Mouse (Mus musculus): ENCODE results near the gene Amotl1.
"Not testable (repeated sequence)": the region's sequence is repeated elsewhere in the genome, so short reads cannot be mapped to it uniquely, and the experiment has no call there.

Gene Amotl1

DNA sequence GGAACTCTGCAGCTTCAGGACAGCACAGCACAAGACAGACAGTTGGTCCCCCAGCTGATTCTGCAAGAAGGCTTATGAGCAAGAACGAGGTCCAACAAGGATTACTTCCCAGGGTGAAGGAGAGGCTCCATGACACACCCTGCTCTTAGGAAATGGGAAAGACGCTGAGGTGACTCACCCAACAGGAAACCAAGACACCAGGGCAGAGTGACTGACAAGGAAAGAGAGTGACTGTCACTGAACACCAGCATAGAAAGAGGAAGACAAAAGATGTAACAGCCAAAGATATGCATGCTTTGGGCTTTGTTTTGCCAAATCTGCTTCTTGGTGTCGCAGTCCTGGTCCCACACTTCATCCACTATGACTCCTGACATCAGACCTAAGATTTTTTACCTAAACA lies 40.5 kb downstream of the Amotl1 start:
- no peak for DNase-seq (ENCODE audit: low read depth, low spot score)

DNA sequence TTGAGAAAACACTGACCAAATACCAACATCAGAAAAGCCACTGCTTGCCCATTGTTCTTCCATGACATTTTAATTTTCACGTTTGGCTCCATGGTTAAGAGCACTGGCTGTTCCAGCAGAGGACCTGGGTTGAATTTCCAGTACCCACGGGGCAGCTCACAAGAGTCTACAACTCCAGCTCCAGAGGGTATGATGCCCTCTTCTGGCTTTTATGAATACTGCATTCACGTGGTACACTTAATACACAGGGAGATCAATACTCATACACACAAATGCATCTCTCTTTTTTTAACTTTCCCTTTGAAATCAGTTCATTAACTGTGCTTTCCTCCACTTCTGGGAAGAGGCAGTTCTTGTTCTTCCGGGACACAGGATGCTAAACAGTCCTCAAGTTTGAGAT lies 41.4 kb downstream of the Amotl1 start:
- peak; percentile 21 for DNase-seq (ENCODE audit: low read depth, low spot score)

DNA sequence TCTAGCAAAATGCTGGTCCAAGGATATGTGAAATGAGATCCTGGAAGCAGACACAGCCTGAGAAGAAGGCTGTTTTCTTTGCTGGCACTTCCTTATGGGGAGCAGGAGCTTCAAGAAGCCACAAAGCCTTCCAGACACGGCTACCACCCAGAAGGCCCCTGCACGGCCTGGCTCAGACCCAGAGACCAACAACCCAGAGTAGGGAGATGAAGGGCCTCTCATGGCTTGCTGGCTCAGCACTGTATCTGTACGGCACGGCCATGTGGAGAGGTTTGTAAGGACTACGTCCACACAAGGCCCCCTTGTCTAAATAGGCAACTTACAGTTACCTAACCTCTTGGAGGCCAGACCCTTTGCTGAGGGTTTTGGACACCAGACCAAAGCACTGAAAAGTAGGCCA lies 45.1 kb downstream of the Amotl1 start:
- no peak for DNase-seq (ENCODE audit: low read depth, low spot score)

DNA sequence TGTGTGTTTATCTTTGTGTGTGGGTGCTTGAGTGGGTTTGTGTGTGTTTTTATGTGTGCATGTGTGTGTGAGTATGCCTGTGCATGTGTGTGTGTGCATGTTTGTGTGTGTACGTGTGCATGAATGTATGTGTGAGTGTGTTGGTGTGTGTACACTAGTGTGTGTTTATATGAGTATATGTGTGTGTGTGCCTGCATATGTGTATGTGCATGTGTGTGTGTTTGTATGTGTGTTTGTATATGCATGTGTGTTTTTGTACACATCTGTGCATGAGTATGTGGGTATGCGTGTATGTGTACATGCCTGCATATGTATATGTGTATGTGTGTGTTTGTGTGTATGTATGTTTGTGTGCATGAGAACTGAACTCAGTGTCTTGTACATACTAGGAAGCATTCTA lies 46.7 kb downstream of the Amotl1 start:
- no peak for DNase-seq (ENCODE audit: low read depth, low spot score)

DNA sequence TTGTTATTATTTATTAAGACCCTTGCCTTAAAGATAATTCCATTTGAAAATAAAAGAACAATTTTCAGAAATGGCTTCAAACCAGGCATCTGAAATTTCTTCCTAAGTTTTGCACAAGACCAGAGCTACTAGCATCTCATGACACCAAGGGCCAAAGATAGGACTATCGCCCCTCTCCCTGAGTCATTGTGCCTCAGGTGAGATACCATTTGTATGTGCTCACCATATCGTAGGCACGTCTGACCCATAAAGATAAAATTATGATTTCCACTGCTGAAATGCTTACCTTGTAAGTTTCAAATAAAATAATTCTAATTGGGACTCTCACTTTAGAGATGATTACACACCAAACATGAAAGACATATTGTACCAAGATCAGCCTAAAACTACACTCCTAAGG lies 47.4 kb downstream of the Amotl1 start:
- DNase-seq (ENCODE audit: low read depth, low spot score) = no peak

DNA sequence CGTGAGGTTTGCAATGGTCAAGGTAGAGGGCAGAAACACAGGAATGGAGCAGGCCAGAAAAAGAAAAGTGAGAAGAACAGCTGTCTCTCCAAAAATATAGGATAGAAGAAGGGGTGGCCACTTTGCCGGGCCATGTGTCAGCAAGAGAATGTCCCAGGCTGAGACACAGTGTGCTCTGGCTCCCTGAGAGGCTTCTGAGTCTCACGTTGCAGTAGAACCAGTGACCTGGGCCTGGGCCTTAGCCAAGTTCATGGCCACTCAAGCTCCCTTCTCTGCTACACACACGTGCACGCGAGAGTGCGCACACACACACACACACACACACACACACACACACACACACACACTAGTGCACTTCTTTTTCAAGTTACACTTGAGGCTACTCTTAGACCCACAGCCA lies 48.0 kb downstream of the Amotl1 start:
- DNase-seq (ENCODE audit: low read depth, low spot score) = no peak

DNA sequence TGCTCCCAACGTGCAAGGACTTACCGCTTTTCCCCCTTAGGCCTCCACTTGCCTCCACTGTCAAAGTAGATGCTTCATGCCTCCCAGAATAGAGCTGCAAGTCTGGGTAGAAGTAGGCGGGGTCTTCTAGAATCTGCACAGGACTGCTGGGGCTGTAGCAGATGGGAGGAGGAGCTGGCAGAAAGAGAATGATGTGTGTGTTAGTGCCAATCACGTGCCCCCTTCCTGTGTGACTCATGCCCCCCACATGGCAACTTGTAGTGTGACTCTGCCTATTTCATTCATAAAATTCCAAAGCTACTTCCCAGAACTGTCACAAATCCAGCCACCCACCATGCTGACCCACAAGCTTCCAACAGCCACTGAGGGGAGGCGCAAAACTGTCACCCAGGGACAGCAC lies 48.4 kb downstream of the Amotl1 start:
- no peak for DNase-seq (ENCODE audit: low read depth, low spot score)

DNA sequence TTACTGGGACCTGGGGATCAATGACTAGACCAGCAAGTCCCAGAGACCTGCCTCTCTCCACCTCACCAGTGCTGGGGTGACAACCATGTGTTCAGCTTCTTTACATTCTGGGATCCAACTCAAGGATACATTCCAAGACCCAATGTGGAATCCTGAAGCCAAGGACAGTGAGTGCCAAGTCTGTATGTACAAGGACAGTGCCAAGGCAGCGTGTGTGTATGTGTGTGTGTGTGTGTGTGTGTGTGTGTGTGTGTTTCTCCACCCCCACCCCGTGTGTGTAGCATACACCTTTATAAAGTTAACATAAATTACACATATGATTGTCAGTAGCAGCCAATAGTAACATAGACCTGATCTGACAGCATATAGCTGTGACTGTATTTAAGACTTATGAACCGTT lies 49.0 kb downstream of the Amotl1 start:
- no peak for DNase-seq (ENCODE audit: low read depth, low spot score)

DNA sequence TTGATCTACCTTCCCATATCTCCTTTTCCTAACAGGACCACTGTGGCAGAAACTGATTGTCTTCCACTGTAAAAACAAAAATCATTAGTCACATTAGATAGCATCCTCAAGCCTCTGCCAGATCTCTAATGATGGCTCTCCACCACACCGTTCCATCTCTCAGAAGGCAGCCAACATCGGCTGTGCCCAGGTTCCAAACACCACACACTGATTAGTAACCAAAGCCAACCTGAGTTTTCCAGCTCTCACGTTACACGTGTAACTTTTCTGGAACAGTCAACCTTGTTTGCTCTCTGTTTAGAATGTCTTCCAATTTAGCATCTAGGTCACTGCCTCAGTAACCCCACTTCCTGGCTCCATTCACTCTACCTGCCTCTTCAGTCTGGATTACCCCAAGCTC lies 51.0 kb downstream of the Amotl1 start:
- DNase-seq (ENCODE audit: low read depth, low spot score) = no peak

DNA sequence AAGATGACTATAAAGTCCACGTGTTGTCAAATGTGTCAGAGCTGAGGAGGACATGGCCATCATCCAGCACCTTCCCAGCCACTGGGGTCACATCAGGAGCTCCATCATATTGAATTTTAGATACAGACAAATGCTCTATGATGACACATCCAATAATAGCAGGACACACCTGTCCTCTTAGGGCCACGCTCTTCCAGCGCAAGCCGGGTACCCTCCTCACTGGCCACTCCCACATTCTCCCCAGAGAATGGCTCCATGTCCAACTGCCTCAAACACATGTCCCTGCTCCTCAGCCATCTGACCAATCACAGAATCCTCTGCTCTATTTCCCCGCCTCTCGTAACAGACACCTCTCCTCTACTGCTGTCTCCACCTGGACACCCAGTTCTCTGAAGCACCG lies 54.2 kb downstream of the Amotl1 start:
- no peak for DNase-seq (ENCODE audit: low read depth, low spot score)

DNA sequence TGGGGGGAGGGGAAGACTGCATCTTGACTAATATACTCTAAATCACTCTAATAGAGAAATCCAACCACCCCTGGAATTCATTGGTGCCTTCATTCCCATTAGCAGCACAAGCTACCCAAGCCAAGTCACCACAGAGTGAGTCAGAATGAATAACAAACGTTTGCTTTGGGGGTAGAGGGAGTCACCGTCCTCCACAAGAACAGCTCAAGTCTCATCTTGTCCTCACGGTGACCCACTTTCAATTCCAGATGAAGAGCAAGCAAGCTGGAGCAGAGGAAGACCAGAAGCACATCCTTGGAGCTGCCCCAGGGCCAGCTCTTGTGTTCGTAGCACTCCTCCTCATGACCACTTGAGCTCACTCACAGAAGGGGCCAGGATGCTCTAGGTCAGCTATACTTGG lies 56.2 kb downstream of the Amotl1 start:
- no peak for DNase-seq (ENCODE audit: low read depth, low spot score)

DNA sequence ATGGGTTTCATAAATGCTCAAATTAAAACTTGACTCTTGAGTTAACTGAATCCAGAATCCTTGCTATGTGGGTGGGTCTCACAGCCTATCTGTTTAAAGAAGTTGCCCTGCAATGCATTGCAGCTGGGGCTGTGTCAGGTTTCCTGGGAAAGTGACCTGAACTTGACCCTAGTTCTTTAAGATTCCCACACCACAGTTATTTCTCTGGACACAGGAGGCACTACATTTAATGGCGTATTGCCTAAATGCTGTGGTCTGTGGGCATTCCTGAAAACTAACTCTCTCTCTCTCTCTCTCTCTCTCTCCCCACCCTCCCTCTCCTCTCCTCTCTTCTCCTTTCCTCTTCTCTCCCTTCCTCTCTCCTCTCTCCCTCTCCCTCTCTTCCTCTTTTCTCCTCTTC lies 59.2 kb downstream of the Amotl1 start:
- peak; percentile 6 for DNase-seq (ENCODE audit: low read depth, low spot score)

DNA sequence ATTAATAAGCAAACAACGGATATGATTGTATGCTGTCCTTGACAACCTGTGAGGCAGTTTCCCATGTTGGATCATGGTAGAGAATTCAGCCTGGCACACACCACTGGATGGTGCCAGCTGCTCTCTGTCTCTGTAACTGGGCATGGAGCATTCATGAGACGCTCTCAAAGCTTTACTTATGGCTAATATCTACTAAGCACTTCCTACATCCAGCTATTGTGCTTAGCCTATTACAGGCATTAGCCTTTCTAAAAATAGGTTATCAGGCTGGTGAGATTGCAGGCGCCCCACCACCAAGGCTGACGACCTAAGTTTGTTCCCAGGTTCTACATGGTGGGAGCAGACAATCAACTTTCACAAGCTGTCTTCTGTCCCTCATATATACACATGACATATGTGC lies 65.9 kb downstream of the Amotl1 start:
- no peak for DNase-seq (ENCODE audit: low read depth, low spot score)

DNA sequence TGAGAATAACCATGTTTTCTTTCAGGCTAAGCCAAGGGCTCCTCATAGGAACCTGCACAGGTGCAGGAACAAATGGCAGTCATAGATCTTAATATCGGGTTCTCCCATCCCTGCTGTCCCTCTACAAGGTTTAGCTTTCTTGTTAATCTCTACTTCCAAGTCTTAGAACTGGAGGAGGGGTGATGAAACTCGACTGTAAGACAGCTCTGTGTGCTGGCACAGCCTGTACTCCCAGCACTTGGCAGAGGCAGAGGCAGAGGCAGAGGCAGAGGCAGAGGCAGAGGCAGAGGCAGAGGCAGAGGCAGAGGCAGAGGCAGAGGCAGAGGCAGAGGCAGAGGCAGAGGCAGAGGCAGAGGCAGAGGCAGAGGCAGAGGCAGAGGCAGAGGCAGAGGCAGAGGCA lies 68.5 kb downstream of the Amotl1 start:
- not testable (repeated sequence) for DNase-seq (ENCODE audit: low read depth, low spot score)

DNA sequence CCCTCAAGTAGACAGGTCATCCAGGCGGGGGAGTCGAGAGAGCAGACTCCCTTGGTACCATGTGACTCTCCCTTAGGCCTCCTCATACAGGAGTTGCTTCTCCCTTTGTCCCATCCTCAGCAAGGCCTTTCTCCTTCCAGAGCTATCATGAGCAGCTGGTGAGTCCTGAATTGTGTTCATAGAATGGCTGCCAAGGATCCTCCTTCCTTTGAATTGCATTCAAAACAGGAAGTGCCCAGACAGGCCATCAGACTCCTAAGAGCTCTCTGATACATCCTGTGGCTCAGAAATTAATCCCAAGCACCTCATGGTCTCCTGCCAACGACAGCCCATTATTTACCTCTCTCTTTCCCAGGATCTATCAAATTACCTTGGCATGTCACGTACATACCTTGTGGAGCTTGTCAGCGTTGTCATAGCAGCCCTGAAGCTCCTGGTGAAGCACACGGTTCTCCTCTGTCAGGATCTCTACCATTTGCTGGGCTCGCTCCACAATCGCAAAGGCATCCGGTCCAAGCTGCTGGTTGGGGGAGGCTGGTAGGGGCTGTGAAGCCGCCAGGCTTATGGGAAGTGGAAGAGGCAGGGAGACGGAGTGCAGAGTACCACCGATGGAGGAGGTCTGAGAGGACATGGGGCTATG lies 70.0 kb downstream of the Amotl1 start:
- DNase-seq (ENCODE audit: low read depth, low spot score) = no peak

DNA sequence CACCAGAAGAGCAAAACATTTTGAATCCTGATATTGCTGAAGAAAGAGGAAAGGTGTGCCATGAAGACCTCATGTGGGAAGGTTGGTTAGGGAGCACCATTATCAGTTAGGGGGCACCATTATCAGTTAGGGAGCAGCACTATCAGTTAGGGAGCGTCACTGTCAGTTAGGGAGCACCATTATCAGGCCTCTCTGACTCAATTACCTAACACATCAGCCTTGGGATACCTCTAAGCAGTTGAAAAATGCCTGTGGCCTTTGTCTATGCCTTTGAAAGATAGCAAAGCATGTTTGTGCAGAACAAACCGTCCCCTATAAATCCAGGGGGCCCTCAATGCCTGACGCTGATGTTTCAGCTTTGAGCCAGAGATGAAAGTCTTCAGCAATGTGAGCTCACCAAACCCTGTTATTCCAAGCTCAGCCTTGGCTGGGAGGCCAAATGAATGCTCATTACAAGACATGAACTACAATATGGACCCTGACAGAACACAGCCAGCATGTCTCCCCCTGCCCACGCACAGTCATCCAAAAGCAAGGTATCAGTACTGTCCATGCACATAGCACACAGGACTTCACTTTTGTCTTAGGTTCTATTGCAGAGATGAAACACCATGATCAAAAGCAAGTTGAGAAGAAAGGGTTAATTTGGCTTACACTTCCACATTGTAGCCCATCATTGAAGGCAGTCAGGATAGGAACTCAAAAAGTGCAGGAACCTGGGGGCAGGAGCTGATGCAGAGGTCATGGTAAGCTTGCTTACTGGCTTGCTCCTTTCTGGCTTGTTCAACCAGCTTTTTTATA lies 75.5 kb downstream of the Amotl1 start:
- no peak for DNase-seq (ENCODE audit: low read depth, low spot score)

DNA sequence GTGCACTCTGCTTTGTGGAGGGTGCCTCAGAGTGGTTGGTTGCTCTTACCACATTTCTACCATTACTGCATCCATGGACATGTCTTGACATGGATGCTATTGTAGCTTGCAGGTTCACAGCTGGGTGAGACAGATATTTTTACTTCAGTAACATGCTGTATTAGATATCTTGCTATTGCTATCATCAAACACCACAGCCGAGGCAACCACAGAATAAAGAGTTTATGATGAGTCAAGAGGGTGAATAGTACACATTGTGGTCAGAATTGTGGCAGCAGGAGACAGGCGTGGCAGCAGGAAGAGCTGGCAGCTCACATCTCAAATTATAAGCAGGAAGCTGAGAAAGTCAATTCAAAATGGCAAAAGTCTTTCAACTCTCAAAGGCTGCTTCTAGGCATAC lies 76.4 kb downstream of the Amotl1 start:
- DNase-seq (ENCODE audit: low read depth, low spot score) = no peak

DNA sequence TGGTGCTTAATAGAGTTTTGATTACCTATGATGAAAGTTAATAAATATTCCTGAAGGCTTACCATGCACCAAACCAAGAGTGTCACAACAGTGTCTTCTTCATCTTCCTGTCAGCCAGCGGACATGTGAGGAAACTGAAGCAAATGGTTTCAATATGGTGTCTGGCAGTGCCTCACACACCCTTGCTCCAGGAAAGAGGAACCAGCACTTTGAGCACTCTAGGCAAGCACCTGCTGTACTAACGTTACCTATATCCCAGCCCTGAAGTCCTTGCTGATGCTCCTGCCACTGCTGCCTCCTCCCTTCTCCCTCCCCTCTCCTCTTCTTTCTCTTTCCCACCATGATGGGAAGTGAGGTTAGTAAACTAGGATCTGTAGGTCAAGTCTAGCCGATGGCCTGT lies 80.4 kb downstream of the Amotl1 start:
- DNase-seq (ENCODE audit: low read depth, low spot score) = no peak

DNA sequence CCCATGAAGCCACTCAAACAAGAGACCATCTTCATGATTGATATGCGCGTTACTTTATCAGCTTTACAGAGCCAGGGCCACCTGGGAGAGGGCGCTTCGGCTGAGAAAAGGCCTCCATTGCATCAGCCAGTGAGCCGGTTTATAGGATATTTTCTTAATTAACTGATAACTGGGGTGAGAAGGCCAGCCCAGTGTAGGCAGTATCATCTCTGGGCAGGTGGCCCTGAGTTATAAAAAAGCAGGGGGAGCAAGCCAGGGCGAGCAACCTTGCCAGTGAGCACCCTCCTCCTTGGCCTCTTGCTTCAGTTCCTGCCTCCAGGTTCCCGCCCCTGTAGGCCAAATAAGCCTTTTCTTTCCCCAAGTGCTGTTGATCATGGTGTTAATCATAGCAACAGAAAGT lies 81.5 kb downstream of the Amotl1 start:
- no peak for DNase-seq (ENCODE audit: low read depth, low spot score)

DNA sequence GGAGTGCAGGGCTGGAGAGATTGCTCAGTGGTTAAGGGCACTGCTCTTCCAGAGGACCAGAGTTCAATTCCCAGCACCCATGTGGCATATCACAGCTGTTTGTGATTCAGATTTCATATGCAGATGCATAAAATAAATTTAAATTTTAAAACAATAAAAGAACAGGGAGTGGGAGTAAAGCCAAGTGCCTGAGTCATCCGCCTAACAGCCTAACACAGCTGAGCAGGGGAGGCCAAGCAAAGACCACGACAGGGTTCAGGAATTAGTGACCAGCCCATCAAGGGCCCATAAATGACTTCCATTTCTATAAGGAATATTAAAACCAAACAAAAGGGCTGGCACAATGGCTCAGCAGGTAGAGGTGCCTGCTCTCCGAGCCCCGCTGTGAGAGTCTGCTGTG lies 84.3 kb downstream of the Amotl1 start:
- DNase-seq (ENCODE audit: low read depth, low spot score) = no peak

DNA sequence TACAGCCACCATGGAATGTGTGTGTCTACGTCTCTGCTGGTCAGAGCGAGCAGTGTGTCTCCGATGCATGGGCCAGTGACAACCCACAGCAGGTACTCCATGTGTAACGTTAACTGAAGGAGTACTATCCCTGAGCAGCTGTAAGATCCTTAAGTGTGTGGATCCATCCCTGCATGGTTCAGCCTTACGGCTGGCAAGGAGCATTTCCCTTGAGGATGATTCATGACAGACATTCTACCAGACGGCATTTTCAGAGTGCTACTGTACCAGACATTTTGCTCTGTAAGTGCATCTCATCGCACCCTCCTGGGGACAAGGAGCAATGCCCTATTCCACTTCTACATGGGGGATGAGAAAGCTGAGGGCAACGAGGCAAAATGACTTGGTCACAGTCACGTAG lies 84.9 kb downstream of the Amotl1 start:
- DNase-seq (ENCODE audit: low read depth, low spot score) = no peak

DNA sequence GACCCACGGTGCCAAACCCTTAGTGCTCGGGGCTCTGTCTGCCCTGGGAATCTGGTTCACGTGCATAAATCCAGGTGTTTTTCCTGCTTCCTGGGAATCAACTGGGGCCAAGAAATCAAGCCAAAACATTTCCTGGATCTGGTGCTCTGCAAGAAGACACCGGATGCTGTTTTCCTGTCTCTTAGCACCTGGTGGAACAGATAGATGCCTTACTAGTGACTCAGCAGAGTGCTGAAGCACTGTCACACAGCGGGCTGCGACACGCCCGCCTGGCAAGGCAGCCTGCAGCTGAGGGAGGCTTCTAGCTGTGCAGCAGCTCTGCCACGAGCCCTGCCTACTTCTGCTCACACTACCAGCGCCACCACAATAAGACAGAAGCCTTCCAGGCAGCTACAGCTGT lies 85.4 kb downstream of the Amotl1 start:
- peak; percentile 27 for DNase-seq (ENCODE audit: low read depth, low spot score)

DNA sequence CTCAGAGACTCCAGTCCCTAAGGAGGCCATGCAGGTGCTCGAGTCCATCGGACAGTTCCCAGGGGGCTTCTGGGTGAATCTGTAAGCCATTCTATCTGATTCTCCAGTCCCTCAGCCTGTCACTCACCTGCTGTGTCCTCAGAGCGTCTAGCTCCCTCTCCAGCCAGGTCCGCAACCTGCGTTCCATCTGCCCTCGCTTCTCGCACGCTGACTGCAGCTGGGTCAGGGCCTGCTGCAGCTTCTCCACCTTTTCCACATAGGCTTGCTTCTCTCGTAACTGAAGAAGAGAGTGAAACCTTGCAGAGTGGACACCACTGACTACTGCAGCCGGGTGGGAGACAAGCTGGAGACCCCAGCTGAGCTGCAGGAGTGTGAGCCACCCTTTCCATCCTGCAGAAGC lies 86.5 kb downstream of the Amotl1 start:
- no peak for DNase-seq (ENCODE audit: low read depth, low spot score)

DNA sequence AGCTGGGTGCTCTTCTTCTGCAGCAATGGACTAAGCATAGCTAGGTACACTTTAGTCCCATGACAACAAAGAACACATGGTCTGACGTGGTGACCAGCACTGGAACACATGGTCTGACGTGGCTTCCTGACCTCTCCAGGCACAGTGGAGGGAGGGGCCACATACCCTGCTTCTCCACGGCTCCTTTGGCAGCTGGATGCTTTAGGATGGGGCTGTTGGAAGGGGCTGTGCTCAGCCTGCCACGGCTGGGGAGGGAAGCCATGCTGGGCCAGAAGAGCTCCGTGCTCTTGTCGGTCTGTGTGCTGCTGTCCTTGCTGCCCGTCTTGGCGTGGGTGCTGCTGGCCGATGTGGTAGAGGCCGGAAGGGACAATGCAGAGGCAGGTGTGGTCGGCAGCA lies 96.5 kb downstream of the Amotl1 start:
- DNase-seq (ENCODE audit: low read depth, low spot score) = no peak
